Mouse (Mus musculus): ENCODE measurements around the gene Zcchc8.

GRCm38 (mm10) chr5:123675717-123676116 lies 45.2 kb downstream of the Zcchc8 start:
- no peak for TF ChIP-seq POLR2A (IDR thresholded peaks at IDR 0.05; ENCODE audit: borderline replicate concordance, extremely low read depth, insufficient read depth, insufficient read length, poor library complexity, severe bottlenecking)
- no peak for TF ChIP-seq CTCF (IDR thresholded peaks at IDR 0.05; ENCODE audit: borderline replicate concordance, extremely low read depth, insufficient read depth, insufficient read length)
